Mouse (Mus musculus) hindbrain, embryonic 16.5 days (tissue): ENCODE data around the gene Ces2a. TPM values are rescaled to one million over a fixed set of nuclear protein-coding genes. Genes with fewer than 3 reads are reported as not detected.

Experiments used
- ATAC-seq: fragments of 200-750 bp; cut with Nextera tagmentation; 2 replicates; pipeline ENCODE4 v1.8.0; 2017; ENCODE audit warnings: moderate TSS enrichment, moderate library complexity
- H3K27ac ChIP-seq: fragments of 300-500 bp; sonication (generic); 2 replicates; pipeline ENCODE4 v1.5.1; 2014; ENCODE audit warnings: low read depth, mild to moderate bottlenecking, control low read depth, low read length, moderate library complexity
- H3K27me3 ChIP-seq: fragments of 300-500 bp; sonication (generic); replicated peaks from 2 replicates; pipeline ENCODE4 v1.6.1; 2014; ENCODE audit warnings: low read length; ENCODE audit not compliant: control insufficient read depth, insufficient read depth
- H3K36me3 ChIP-seq: fragments of 300-500 bp; sonication (generic); 2 replicates; pipeline ENCODE4 v1.6.1; 2014; ENCODE audit warnings: mild to moderate bottlenecking, low read length, moderate library complexity, mixed read lengths; ENCODE audit not compliant: control insufficient read depth, insufficient read depth
- H3K4me1 ChIP-seq: fragments of 300-500 bp; sonication (generic); 2 replicates; pipeline ENCODE4 v1.6.1; 2014; ENCODE audit warnings: low read depth, low read length; ENCODE audit not compliant: control insufficient read depth, insufficient read depth
- H3K4me2 ChIP-seq: fragments of 300-500 bp; sonication (generic); 2 replicates; pipeline ENCODE4 v1.6.1; 2014; ENCODE audit warnings: mild to moderate bottlenecking, low read length, control low read depth, moderate library complexity
- H3K4me3 ChIP-seq: fragments of 300-500 bp; sonication (generic); 2 replicates; pipeline ENCODE4 v1.5.1; 2014; ENCODE audit warnings: mild to moderate bottlenecking, low read length, control low read depth, moderate library complexity
- H3K9ac ChIP-seq: fragments of 300-500 bp; sonication (generic); 2 replicates; pipeline ENCODE4 v1.6.1; 2014; ENCODE audit warnings: low read depth, mild to moderate bottlenecking, control low read depth, low read length, moderate library complexity
- H3K9me3 ChIP-seq: fragments of 300-500 bp; sonication (generic); 2 replicates; pipeline ENCODE4 v1.6.1; 2014; ENCODE audit warnings: mild to moderate bottlenecking, low read length, moderate library complexity; ENCODE audit not compliant: control insufficient read depth
- WGBS: fragments of 180-500 bp; shearing (Covaris S2); extraction: QIAGEN DNeasy Blood & Tissue Kit; methylation state at CpG from one replicate; pipeline ENCODE4 v1.1.7; 2014; 5-methylcytosine and 5-hydroxymethylcytosine counted together
- polyA plus RNA-seq: library from polyadenylated mRNA; unstranded; fragments of >200 nt; fragmentation: Nextera tagmentation; extraction: Ambion mirVana; gene quantifications from 2 replicates; pipeline ENCODE4 v1.2.1, GENCODE M21; 2015

Ces2a gene
- not detected in 2 replicates for polyA plus RNA-seq

- Histone ChIP-seq H3K27me3 (no peaks in the 10 kb centered on the region), H3K4me1 (no peaks in the 10 kb centered on the region), H3K4me2 (no peak within 1 kb of the TSS), H3K36me3 (no peaks in the 10 kb centered on the region), H3K9me3 (no peaks in the 10 kb centered on the region), H3K4me3 (no peak within 1 kb of the TSS), H3K9ac (no peak within 1 kb of the TSS), H3K27ac (no peak within 1 kb of the TSS)
- WGBS, result 78% methylated on average over 1 of the region's 1 CpGs
- no peak for ATAC-seq
These were observed at the start of gene Ces2a for GRCm38 (mm10) chr8:104733753-104734152. Gene Ces2a (plus strand): TSS chr8:104734003.

- Histone ChIP-seq H3K4me1 (no peaks in the 10 kb centered on the region), H3K9ac (no peak overlapping the region), H3K4me2 (no peak overlapping the region), H3K36me3 (no peaks in the 10 kb centered on the region), H3K27me3 (no peaks in the 10 kb centered on the region), H3K27ac (no peak overlapping the region), H3K9me3 (0 out of 2 replicates have a peak, but pooled peaks cover 2% of the 10 kb centered on the region), H3K4me3 (no peak overlapping the region)
- no peak for ATAC-seq
- 86% methylated on average over 4 of the region's 4 CpGs for WGBS
These were observed 45.4 kb upstream of the Ces2a start for GRCm38 (mm10) chr8:104688433-104688832.

GRCm38 (mm10) chr8:104698556-104698955, 35.2 kb upstream of the Ces2a start:
- Histone ChIP-seq H3K27ac (no peak overlapping the region), H3K27me3 (no peaks in the 10 kb centered on the region), H3K4me2 (no peak overlapping the region), H3K9me3 (no peaks in the 10 kb centered on the region), H3K36me3 (no peaks in the 10 kb centered on the region), H3K9ac (no peak overlapping the region), H3K4me1 (no peaks in the 10 kb centered on the region), H3K4me3 (no peak overlapping the region)
- 87% methylated on average over 2 of the region's 2 CpGs for WGBS
- no peak for ATAC-seq

- WGBS, result 97% methylated on average over 2 of the region's 2 CpGs
- Histone ChIP-seq H3K4me2 (no peak overlapping the region), H3K27ac (no peak overlapping the region), H3K4me3 (no peak overlapping the region), H3K36me3 (no peaks in the 10 kb centered on the region), H3K4me1 (no peaks in the 10 kb centered on the region), H3K27me3 (no peaks in the 10 kb centered on the region), H3K9ac (no peak overlapping the region), H3K9me3 (no peaks in the 10 kb centered on the region)
- ATAC-seq, result no peak
These were observed 31.9 kb upstream of the Ces2a start for GRCm38 (mm10) chr8:104701900-104702299.

GRCm38 (mm10) chr8:104721166-104721565, 12.6 kb upstream of the Ces2a start:
- Histone ChIP-seq H3K9me3 (no peaks in the 10 kb centered on the region), H3K36me3 (no peaks in the 10 kb centered on the region), H3K4me2 (no peak overlapping the region), H3K27ac (no peak overlapping the region), H3K4me1 (no peaks in the 10 kb centered on the region), H3K9ac (no peak overlapping the region), H3K27me3 (no peaks in the 10 kb centered on the region), H3K4me3 (no peak overlapping the region)
- 88% methylated on average over 8 of the region's 8 CpGs for WGBS
- no peak for ATAC-seq

GRCm38 (mm10) chr8:104731451-104731850, 2.4 kb upstream of the Ces2a start:
- no peak overlapping the region for H3K4me2 ChIP-seq
- no peaks in the 10 kb centered on the region for H3K36me3 ChIP-seq
- no peaks in the 10 kb centered on the region for H3K4me1 ChIP-seq
- H3K4me3 ChIP-seq, result no peak overlapping the region
- H3K27ac ChIP-seq, result no peak overlapping the region
- ATAC-seq, result no peak
- H3K27me3 ChIP-seq, result no peaks in the 10 kb centered on the region
- H3K9ac ChIP-seq, result no peak overlapping the region
- H3K9me3 ChIP-seq, result no peaks in the 10 kb centered on the region
- WGBS, result 93% methylated on average over 4 of the region's 4 CpGs

GRCm38 (mm10) chr8:104731969-104732368, 1.8 kb upstream of the Ces2a start:
- no peak overlapping the region for H3K27ac ChIP-seq
- no peaks in the 10 kb centered on the region for H3K36me3 ChIP-seq
- H3K4me1 ChIP-seq, result no peaks in the 10 kb centered on the region
- no peaks in the 10 kb centered on the region for H3K27me3 ChIP-seq
- ATAC-seq, result no peak
- H3K9me3 ChIP-seq, result no peaks in the 10 kb centered on the region
- H3K9ac ChIP-seq, result no peak overlapping the region
- H3K4me2 ChIP-seq, result no peak overlapping the region
- H3K4me3 ChIP-seq, result no peak overlapping the region
- 78% methylated on average over 6 of the region's 6 CpGs for WGBS

- Histone ChIP-seq H3K4me2 (no peak overlapping the region), H3K27ac (no peak overlapping the region), H3K4me1 (no peaks in the 10 kb centered on the region), H3K4me3 (no peak overlapping the region), H3K9ac (no peak overlapping the region), H3K9me3 (no peaks in the 10 kb centered on the region), H3K27me3 (no peaks in the 10 kb centered on the region), H3K36me3 (no peaks in the 10 kb centered on the region)
- ATAC-seq, result no peak
- 89% methylated on average over 1 of the region's 1 CpGs for WGBS
These were observed 8.2 kb downstream of the Ces2a start for GRCm38 (mm10) chr8:104742039-104742438.

- Histone ChIP-seq H3K27ac (no peak overlapping the region), H3K4me2 (no peak overlapping the region), H3K9ac (no peak overlapping the region), H3K4me1 (no peaks in the 10 kb centered on the region), H3K9me3 (no peaks in the 10 kb centered on the region), H3K27me3 (no peaks in the 10 kb centered on the region), H3K36me3 (no peaks in the 10 kb centered on the region), H3K4me3 (no peak overlapping the region)
- 89% methylated on average over 3 of the region's 3 CpGs for WGBS
- no peak for ATAC-seq
These were observed 9.6 kb downstream of the Ces2a start for GRCm38 (mm10) chr8:104743410-104743809.

- Histone ChIP-seq H3K27me3 (no peaks in the 10 kb centered on the region), H3K9me3 (no peaks in the 10 kb centered on the region)
- 71% methylated on average over 1 of the region's 1 CpGs for WGBS
These were observed 19.0 kb downstream of the Ces2a start for GRCm38 (mm10) chr8:104752818-104753217.

More at GRCm38 (mm10) chr8:104752818-104753217, 19.0 kb downstream of the Ces2a start:
- Histone ChIP-seq H3K36me3 (no peaks in the 10 kb centered on the region), H3K9ac (no peak overlapping the region), H3K4me1 (no peaks in the 10 kb centered on the region), H3K27ac (no peak overlapping the region), H3K4me2 (no peak overlapping the region), H3K4me3 (no peak overlapping the region)
- no peak for ATAC-seq
